Mouse (Mus musculus) G1E (cell line): ENCODE measurements around the gene Pde4dip.

Experiments used
- CTCF ChIP-seq: IDR thresholded peaks from 2 replicates; pipeline ENCODE4 v1.5.1; 2012; ENCODE audit warnings: low read depth, low read length, inconsistent platforms, mixed read lengths
- GATA1 ChIP-seq: IDR thresholded peaks from 2 replicates; pipeline ENCODE4 v1.6.1; 2012; ENCODE audit warnings: borderline replicate concordance, low read length, inconsistent platforms, mixed read lengths
- GATA2 ChIP-seq: IDR thresholded peaks from 2 replicates; pipeline ENCODE4 v1.6.1; 2012; ENCODE audit warnings: low read depth, low read length, inconsistent platforms, borderline replicate concordance
- POLR2AphosphoS5 ChIP-seq: IDR thresholded peaks from 2 replicates; pipeline ENCODE4 v1.6.1; 2012; ENCODE audit warnings: low read depth, low read length, inconsistent platforms; ENCODE audit not compliant: insufficient replicate concordance
- TAL1 ChIP-seq: conservative IDR thresholded peaks from 2 replicates; pipeline ENCODE4 v1.6.1; 2012; ENCODE audit warnings: low read depth, low read length, inconsistent platforms, mixed read lengths

DNA sequence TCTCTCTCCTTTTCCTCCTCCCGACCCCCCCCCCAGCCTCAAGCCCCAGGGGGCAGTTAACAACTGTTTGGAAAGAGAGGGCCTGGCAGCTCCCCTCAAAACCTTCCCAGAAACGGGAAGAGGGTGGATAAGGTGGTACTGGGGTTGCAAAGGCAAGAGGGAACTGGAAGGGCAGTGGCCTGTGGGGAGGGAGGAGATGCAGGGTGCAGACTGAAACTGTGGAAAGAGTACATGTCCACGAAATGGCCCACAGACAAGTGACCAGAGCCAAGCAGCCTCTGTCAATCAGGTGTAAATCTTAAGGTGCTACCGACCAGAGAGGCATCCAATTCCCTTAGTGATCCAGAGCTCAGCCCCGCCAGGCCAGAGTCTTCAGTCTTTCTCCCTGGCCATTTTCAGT, 63.8 kb downstream of the Pde4dip start:
- TF ChIP-seq TAL1 (no peak), CTCF (no peak), POLR2AphosphoS5 (no peak), GATA1 (no peak), GATA2 (no peak)
